ENCODE assay signal across 24 mouse cellular contexts in the genomic region with DNA sequence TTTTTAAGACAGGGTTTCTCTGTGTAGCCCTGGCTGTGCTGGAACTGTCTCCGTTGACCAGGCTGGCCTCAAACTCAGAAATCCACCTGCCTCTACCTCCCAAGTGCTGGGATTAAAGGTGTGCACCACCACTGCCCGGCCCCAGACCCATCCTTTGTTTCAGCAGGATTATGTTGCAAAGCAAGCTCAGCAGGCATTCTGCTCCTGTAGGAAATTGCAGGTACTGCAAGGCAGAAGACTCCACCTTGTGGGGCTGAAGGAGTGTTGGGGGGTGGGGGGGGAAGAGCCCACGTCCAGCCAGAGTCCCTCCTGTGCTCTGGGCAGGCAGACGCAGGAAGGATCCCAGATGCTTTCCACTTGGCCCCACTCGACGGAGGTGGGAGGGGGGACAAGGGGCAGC. TPM values are rescaled to one million over a fixed set of nuclear protein-coding genes. Genes with fewer than 3 reads are reported as not detected.
DNase-seq lines count a peak whose midpoint lies in the region; ATAC-seq and TF ChIP-seq lines count a peak whose summit lies in the region.
"Had no signal": no experiment of that assay in that cellular context is flagged by ENCODE, and none has a peak within 500 bp of the region (broad histone marks: within the 10 kb centered on the region; RNA-seq: fewer than 3 reads in every experiment).

No protein-coding gene starts in this region.

- peak; percentile 41 for TF ChIP-seq CTCF in intestine, postnatal 0 days (IDR thresholded peaks at IDR 0.05; ENCODE audit: low read depth)
- TF ChIP-seq CTCF in lung, postnatal 0 days (IDR thresholded peaks at IDR 0.05), result peak; percentile 34

- H3K9ac ChIP-seq in intestine, postnatal 0 days (ENCODE audit: low read depth, low read length), result no peak overlapping the region
- H3K9ac ChIP-seq in intestine, embryonic 16.5 days (ENCODE audit: low read depth, low read length), result no peak overlapping the region
- H3K9ac ChIP-seq in lung, postnatal 0 days (replicated peaks; ENCODE audit: low read depth), result no peak overlapping the region
- H3K9ac ChIP-seq: heart, embryonic 13.5 days; hindbrain, embryonic 15.5 days; intestine, embryonic 15.5 days had no signal

- H3K4me3 ChIP-seq in intestine, postnatal 0 days (ENCODE audit: low read depth, low read length), result no peak overlapping the region
- H3K4me3 ChIP-seq in intestine, embryonic 16.5 days (ENCODE audit: low read length), result no peak overlapping the region
- H3K4me3 ChIP-seq in lung, postnatal 0 days (ENCODE audit: low read depth, low read length), result no peak overlapping the region
- no peak overlapping the region for H3K4me3 ChIP-seq in midbrain, embryonic 10.5 days
- no peak overlapping the region for H3K4me3 ChIP-seq in heart, embryonic 10.5 days
- H3K4me3 ChIP-seq: forebrain, embryonic 10.5 days; heart, embryonic 13.5 days; hindbrain, embryonic 15.5 days; intestine, embryonic 15.5 days had no signal

- no peaks in the 10 kb centered on the region; the same call in 1 of the 2 replicates for H3K27me3 ChIP-seq in intestine, postnatal 0 days (replicated peaks; ENCODE audit: control insufficient read depth, insufficient read depth, low read length)
- no peaks in the 10 kb centered on the region for H3K27me3 ChIP-seq in intestine, embryonic 16.5 days (replicated peaks; ENCODE audit: control insufficient read depth, insufficient read depth, low read length)
- no peaks in the 10 kb centered on the region for H3K27me3 ChIP-seq in lung, postnatal 0 days (replicated peaks; ENCODE audit: insufficient read depth, low read length)
- no peaks in the 10 kb centered on the region for H3K27me3 ChIP-seq in midbrain, embryonic 10.5 days (ENCODE audit: low read depth, poor library complexity, severe bottlenecking)
- no peaks in the 10 kb centered on the region for H3K27me3 ChIP-seq in heart, embryonic 10.5 days (ENCODE audit: insufficient read depth, poor library complexity, severe bottlenecking)
- H3K27me3 ChIP-seq: heart, embryonic 13.5 days; hindbrain, embryonic 15.5 days; intestine, embryonic 15.5 days; Patski had no signal

- no peak for TF ChIP-seq EP300 in lung, postnatal 0 days (IDR thresholded peaks at IDR 0.05)

- no peak overlapping the region for H3K4me2 ChIP-seq in intestine, postnatal 0 days (replicated peaks; ENCODE audit: low read depth)
- H3K4me2 ChIP-seq in intestine, embryonic 16.5 days (ENCODE audit: low read depth, low read length), result no peak overlapping the region
- H3K4me2 ChIP-seq in lung, postnatal 0 days (replicated peaks; ENCODE audit: low read depth, low read length), result no peak overlapping the region
- H3K4me2 ChIP-seq: heart, embryonic 13.5 days; hindbrain, embryonic 15.5 days; intestine, embryonic 15.5 days had no signal

- no peak overlapping the region for H3K27ac ChIP-seq in intestine, postnatal 0 days (ENCODE audit: low read depth, low read length)
- H3K27ac ChIP-seq in intestine, embryonic 16.5 days (ENCODE audit: low read length), result no peak overlapping the region
- H3K27ac ChIP-seq in lung, postnatal 0 days (ENCODE audit: low read length), result no peak overlapping the region
- H3K27ac ChIP-seq in midbrain, embryonic 10.5 days (replicated peaks), result no peak overlapping the region
- H3K27ac ChIP-seq in heart, embryonic 10.5 days, result no peak overlapping the region
- H3K27ac ChIP-seq: forebrain, embryonic 10.5 days; heart, embryonic 13.5 days; hindbrain, embryonic 15.5 days; intestine, embryonic 15.5 days had no signal

- DNase-seq in lung, postnatal 0 days (ENCODE audit: low spot score), result no peak
- DNase-seq in lung, postnatal 25 days (ENCODE audit: low spot score), result no peak
- peak; percentile 85 for DNase-seq in R1 (ENCODE audit: low read depth, low spot score)
- DNase-seq in midbrain, embryonic 10.5 days (ENCODE audit: low spot score), result no peak
- DNase-seq in heart, embryonic 10.5 days (ENCODE audit: low spot score), result no peak
- DNase-seq: adrenal gland, adult 2 months; adrenal gland, postnatal 14 days; cerebellum, adult 18-20 months; cerebellum, adult 9-10 months; cerebellum, postnatal 14 days; gastrocnemius, postnatal 25 days; heart, adult 18-20 months; heart, postnatal 14 days; heart, postnatal 4 days had no signal

- H3K36me3 ChIP-seq in intestine, postnatal 0 days (ENCODE audit: control insufficient read depth, insufficient read depth), result no peaks in the 10 kb centered on the region
- H3K36me3 ChIP-seq in intestine, embryonic 16.5 days (ENCODE audit: control insufficient read depth, insufficient read depth, low read length), result no peaks in the 10 kb centered on the region
- H3K36me3 ChIP-seq in lung, postnatal 0 days (ENCODE audit: insufficient read depth, low read length), result no peaks in the 10 kb centered on the region
- H3K36me3 ChIP-seq in midbrain, embryonic 10.5 days, result no peaks in the 10 kb centered on the region
- no peaks in the 10 kb centered on the region for H3K36me3 ChIP-seq in heart, embryonic 10.5 days
- H3K36me3 ChIP-seq: forebrain, embryonic 10.5 days; G1E; heart, embryonic 13.5 days; hindbrain, embryonic 15.5 days; intestine, embryonic 15.5 days had no signal

- no peaks in the 10 kb centered on the region for H3K9me3 ChIP-seq in intestine, postnatal 0 days (ENCODE audit: control insufficient read depth)
- H3K9me3 ChIP-seq in intestine, embryonic 16.5 days (ENCODE audit: control insufficient read depth, low read length), result no peaks in the 10 kb centered on the region; the same call in 1 of the 2 replicates
- no peaks in the 10 kb centered on the region for H3K9me3 ChIP-seq in lung, postnatal 0 days (ENCODE audit: low read length)
- H3K9me3 ChIP-seq in midbrain, embryonic 10.5 days (replicated peaks), result peaks cover 16% of the 10 kb centered on the region
- no peaks in the 10 kb centered on the region for H3K9me3 ChIP-seq in heart, embryonic 10.5 days
- H3K9me3 ChIP-seq: G1E had no signal

- no peak; the same call in 1 of the 2 replicates for ATAC-seq in intestine, postnatal 0 days
- ATAC-seq in intestine, embryonic 16.5 days, result no peak
- ATAC-seq in lung, postnatal 0 days, result no peak
- ATAC-seq: CD4-positive, CD25-positive, alpha-beta regulatory T cell, adult 4 months; forebrain, embryonic 14.5 days; intestine, embryonic 15.5 days; Patski had no signal

- no peaks in the 10 kb centered on the region for H3K4me1 ChIP-seq in intestine, postnatal 0 days (replicated peaks; ENCODE audit: control insufficient read depth, insufficient read depth, low read length)
- H3K4me1 ChIP-seq in intestine, embryonic 16.5 days (ENCODE audit: control insufficient read depth, insufficient read depth, low read length), result 0 out of 2 replicates have a peak, but pooled peaks cover 4% of the 10 kb centered on the region
- no peaks in the 10 kb centered on the region for H3K4me1 ChIP-seq in lung, postnatal 0 days (ENCODE audit: insufficient read depth, low read depth, low read length)
- no peaks in the 10 kb centered on the region for H3K4me1 ChIP-seq in midbrain, embryonic 10.5 days
- peaks cover 6% of the 10 kb centered on the region; the same call in 1 of the 2 replicates for H3K4me1 ChIP-seq in heart, embryonic 10.5 days
- H3K4me1 ChIP-seq: forebrain, embryonic 10.5 days; hindbrain, embryonic 15.5 days; intestine, embryonic 15.5 days had no signal

- 52% methylated on average over 6 of the region's 6 CpGs for WGBS in intestine, postnatal 0 days
- 61% methylated on average over 6 of the region's 6 CpGs for WGBS in intestine, embryonic 16.5 days
- 51% methylated on average over 6 of the region's 6 CpGs for WGBS in lung, postnatal 0 days
- 66% methylated on average over 6 of the region's 6 CpGs for WGBS in midbrain, embryonic 10.5 days
- WGBS in heart, embryonic 10.5 days, result 55% methylated on average over 6 of the region's 6 CpGs

RNA-seq across cellular contexts. Expression of a gene that starts 52.2 kb away (rescaled TPM):
- 1,279 and 1,318 TPM in 2 replicates for polyA plus RNA-seq in intestine, postnatal 0 days (2015; fragmentation: Nextera tagmentation; extraction: Ambion mirVana)
- 1,152 and 1,162 TPM in 2 replicates for polyA plus RNA-seq in intestine, embryonic 16.5 days (2015; fragmentation: Nextera tagmentation; extraction: Ambion mirVana)
- 151 and 158 TPM in 2 replicates for polyA plus RNA-seq in lung, postnatal 0 days (2015; fragmentation: Nextera tagmentation; extraction: Ambion mirVana)
- polyA plus RNA-seq in midbrain, embryonic 10.5 days (2016; fragmentation: Nextera tagmentation; extraction: Ambion mirVana), result 8.3 and 11.8 TPM in 2 replicates
- 7.4 and 33.9 TPM in 2 replicates for polyA plus RNA-seq in heart, embryonic 10.5 days (2016; fragmentation: Nextera tagmentation; extraction: Ambion mirVana)
- polyA plus RNA-seq: adrenal gland, adult 2 months; G1E had no signal
